Mouse (Mus musculus) adrenal gland, adult 8-10 months (tissue): ENCODE measurements around the gene Gp9. TPM values are rescaled to one million over a fixed set of nuclear protein-coding genes. Genes with fewer than 3 reads are reported as not detected.
A peak's percentile ranks its signal among the peaks of the same experiment; 100 is the strongest.

ENCODE experiments used
- DNase-seq: peaks from one replicate; pipeline ENCODE4 v3.0.0; 2022
- total RNA-seq, 4 experiments: library from RNA; stranded (reverse); gene quantifications; 2 replicates each; pipeline ENCODE4 v1.2.4; 2022

Gp9 gene
- total RNA-seq, 4 experiments from 2014 or later = 0.35 TPM; not detected in 3

DNA sequence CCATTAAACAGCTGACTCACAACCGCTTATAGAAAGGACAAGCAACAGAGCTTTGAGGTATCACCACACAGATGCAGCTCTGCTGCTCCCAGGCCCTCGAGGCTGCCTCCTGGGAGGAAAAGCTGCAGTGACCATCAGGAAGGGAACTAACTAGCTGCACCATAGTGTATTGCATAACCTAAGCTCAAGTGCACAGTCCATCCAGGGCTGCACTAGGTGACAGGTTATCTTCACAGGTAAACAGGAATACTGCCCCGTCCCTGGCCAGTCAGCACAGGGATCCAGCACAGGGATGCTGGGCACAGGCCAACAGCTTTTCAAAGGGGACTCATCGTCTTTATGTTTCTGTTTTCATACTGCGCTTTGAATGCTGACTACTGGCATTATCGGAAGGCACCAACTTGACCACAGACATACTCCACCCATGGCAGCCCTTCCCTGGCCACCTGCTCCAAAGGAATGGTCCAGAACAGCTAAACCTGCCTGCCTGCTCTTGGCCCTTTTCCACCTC lies 31.8 kb downstream of the Gp9 start:
- no peak for DNase-seq

DNA sequence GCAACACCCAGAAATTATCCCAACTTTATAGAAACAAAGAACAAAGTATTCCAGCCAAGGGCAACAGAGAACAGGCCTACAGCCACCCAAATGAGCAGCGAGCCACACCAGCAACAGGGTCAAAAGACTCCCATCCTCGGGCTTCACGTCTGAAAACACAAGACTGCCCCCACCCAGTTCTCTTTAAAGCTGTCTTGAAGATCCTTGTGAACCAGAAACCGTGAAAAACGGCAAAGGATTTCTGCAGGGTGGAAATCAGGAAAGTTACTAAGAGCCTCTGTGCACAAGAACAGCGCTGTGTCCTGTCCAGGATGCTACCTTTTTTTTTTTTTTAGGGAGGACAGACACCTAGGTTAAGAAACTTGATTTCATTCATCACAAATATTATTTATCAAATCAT lies 32.4 kb downstream of the Gp9 start:
- DNase-seq = no peak

DNA sequence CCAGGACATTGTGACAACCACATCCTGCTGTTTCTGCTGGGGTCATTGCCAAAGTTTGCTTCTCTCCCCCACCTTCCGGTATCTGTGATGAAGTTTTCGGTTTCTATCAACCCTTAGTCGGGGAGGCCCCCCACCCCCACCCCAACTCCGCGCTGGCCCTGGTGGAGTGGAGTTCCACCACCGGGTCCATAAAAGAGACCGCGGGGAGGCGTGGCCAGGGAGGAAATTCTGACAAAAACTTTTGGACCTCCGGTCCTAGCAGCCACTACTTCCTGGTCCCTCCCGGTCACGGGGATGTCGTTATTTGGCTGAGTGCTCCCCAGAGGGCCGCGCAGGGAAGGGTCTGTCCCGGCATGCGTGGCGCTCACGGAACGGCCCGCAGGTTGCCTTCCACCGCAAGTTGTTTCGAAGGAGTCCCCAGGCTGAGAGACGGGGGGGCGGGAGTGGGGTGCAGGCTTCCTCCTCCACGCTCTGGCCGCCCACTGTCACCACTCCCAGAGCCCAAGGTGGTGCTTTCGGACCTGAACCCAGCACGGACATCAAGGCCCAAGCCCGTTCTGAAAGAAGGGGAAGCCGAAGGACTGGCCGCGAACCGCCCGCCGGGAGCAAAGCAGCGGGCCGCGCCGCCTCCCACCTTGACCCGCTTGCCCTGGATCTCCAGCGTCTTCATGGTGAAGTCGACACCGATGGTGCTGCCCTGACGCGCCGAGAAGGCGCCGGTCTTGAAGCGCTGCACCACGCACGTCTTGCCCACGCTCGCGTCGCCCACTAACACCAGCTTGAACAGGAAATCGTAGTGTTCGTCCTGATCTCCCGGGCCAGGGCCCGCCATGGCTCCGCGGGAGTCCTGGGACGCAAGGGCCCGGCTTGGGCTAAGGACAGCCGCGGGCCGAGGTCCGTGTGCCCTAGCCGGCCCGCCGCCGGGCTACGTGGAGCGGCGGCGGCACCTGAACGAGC lies 33.1 kb downstream of the Gp9 start:
- DNase-seq = peak; percentile 70

DNA sequence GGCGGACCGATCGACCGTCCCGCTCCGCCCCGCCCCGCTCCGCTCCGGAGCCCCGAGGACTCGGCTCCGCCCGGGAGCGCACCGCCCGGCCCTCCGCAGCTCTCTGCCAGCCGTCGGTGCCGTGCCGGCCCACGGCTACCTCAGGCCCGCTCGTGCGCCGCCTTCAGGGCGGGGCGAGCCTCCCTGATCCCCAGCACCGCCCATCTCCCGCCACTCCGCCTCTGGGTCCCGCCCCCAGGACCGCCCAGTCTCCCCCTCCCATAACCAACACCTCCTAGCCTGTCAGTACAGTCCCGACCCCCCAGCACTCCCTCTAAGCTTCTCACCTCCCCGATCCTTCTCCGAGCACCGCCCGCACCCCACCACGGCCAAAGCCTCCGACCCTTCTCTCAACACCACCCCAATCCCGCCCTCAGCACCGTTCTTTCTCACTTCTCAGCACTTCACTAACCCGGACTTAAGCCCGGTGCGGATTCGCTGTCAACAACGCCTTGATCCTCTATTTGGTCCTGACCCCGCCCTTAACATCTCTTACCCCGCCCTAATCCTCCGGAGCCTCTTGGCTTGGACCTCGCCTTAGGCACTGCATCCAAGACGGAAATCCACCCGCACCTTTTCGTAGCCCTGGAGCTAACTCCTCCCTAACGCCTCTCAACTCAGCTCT lies 33.9 kb downstream of the Gp9 start, which contains the start of gene Rab43:
Gene Rab43, minus strand, starts transcription at position 490 of the 664 bp plus-strand sequence.
- DNase-seq = peak; percentile 91

DNA sequence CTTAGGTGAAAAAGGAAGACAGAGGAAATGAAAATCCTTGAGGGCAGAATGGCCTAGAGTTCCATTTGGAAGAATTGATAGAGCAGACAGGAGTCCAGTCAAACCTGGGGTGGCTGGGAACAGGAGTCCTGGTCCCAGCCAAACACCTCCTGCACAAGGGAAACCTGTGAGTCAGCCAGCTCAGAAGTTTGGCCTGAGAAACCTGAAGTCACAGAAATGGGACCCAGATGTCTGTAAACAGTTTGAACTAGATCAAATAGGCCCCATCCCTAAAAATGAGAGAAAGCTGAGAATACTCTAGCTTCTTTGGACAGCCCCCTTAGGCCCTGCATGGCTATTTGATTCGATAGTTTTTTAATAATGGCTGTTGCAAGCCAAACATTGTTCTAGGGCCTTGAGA lies 34.8 kb downstream of the Gp9 start:
- DNase-seq = no peak

DNA sequence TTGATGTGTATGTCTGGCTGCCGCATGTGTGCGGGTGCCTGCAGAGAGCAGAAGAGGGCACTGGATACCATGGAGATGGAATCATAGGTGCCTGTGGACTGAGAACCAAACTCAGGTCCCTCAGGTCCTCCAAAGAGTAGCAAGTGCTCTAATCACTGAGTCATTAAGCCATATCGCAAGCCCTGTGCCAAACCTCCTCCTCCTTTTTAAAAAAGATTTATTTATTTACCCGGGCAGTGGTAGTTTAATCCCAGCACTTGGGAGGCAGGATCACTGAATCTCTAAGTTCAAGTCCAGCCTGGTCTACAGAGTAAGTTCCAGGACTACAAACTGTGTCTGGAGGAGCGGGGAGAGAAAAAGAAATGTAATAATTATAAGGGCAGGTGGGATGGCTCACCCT lies 36.6 kb downstream of the Gp9 start:
- no peak for DNase-seq

DNA sequence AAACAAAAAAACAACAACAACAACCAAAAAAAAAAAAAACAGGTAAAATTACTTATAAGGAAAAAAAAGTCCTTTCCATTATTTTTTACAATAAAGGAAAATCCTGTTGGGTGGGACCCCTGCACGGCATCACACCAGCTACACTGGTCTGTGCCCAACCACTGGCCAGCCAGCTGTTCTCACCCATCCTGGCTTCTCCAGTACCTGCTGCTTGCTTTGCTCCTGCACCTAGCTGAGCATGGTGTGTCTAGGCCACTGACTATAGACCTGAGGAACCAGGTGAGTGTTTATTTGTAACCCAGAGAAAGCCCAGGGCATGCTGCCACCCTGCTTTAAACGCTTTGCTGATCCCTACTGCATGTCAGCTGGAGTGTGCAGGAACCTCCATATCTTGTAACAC lies 42.5 kb downstream of the Gp9 start:
- no peak for DNase-seq

Other genes starting within 250 kb of the Gp9 start
- 1 to 10 TPM; 2.6 to 7.4 (median 5.1) TPM for gene Arhgap25, start 244.8 kb upstream of the Gp9 start, total RNA-seq
- gene Prokr1, start 187.3 kb upstream of the Gp9 start, total RNA-seq = under 1 TPM; 0.10 to 0.89 (median 0.36) TPM
- gene Aplf, start 105.9 kb upstream of the Gp9 start, total RNA-seq = 1 to 10 TPM; 7.4 to 9.6 (median 8.4) TPM
- gene Efcc1, start 47.2 kb upstream of the Gp9 start, total RNA-seq = under 1 TPM; 0.54 to 0.78 (median 0.65) TPM
- 10 to 100 TPM; 34.0 to 40.1 (median 36.5) TPM for gene Rab43, start 34.1 kb downstream of the Gp9 start, total RNA-seq
- gene Gm45140, start 57.7 kb downstream of the Gp9 start, total RNA-seq = 1 to 10 TPM; 2.5 to 5.2 (median 3.2) TPM
- 10 to 100 TPM; 37.3 to 60.0 (median 46.5) TPM for gene Isy1, start 60.7 kb downstream of the Gp9 start, total RNA-seq
- 100 to 1,000 TPM; 400 to 426 (median 421) TPM for gene Cnbp, start 73.0 kb downstream of the Gp9 start, total RNA-seq
- 100 to 1,000 TPM; 109 to 141 (median 130) TPM for gene Copg1, start 109.7 kb downstream of the Gp9 start, total RNA-seq
- 10 to 100 TPM; 18.0 to 30.4 (median 24.3) TPM for gene Hmces, start 135.9 kb downstream of the Gp9 start, total RNA-seq
- 10 to 100 TPM in 1 of 4 experiments, 1 to 10 TPM in 3; 4.4 to 10.0 (median 7.4) TPM for gene H1fx, start 203.6 kb downstream of the Gp9 start, total RNA-seq